Mouse (Mus musculus): ENCODE measurements around the gene Fmod.

- TF ChIP-seq HCFC1 (IDR thresholded peaks at IDR 0.05; ENCODE audit: borderline replicate concordance, insufficient read depth, low read length) = no peak
- no peak for TF ChIP-seq ZC3H11A (IDR thresholded peaks at IDR 0.05; ENCODE audit: borderline replicate concordance, low read depth, low read length)
- TF ChIP-seq MAFK (IDR thresholded peaks at IDR 0.05; ENCODE audit: insufficient read depth, low read depth, low read length) = no peak
- no peak for TF ChIP-seq CHD2 (IDR thresholded peaks at IDR 0.05; ENCODE audit: low read depth, low read length)
- TF ChIP-seq ZNF384 (IDR thresholded peaks at IDR 0.05; ENCODE audit: low read depth, low read length) = no peak
Measured at GRCm38 (mm10) chr1:134060849-134061569, 24.0 kb downstream of the Fmod start.

Data from ES-E14 (cell line).